Mouse (Mus musculus) cerebellum, adult 9-10 months (tissue): ENCODE measurements around the gene Mta2.
"Not testable (repeated sequence)": the region's sequence is repeated elsewhere in the genome, so short reads cannot be mapped to it uniquely, and the experiment has no call there.

Source experiments
- DNase-seq: peaks from one replicate; pipeline ENCODE4 v3.0.0; 2022

Gene Mta2

GRCm38 (mm10) chr19:8967893-8968292, 26.2 kb downstream of the Mta2 start:
- DNase-seq = no peak

GRCm38 (mm10) chr19:8972491-8972890, 30.8 kb downstream of the Mta2 start:
- not testable (repeated sequence) for DNase-seq

GRCm38 (mm10) chr19:8974638-8975037, 33.0 kb downstream of the Mta2 start:
- no peak for DNase-seq

GRCm38 (mm10) chr19:8975491-8975890, 33.8 kb downstream of the Mta2 start:
- DNase-seq = no peak

GRCm38 (mm10) chr19:8976535-8976934, 34.9 kb downstream of the Mta2 start:
- peak; percentile 53 for DNase-seq

- no peak for DNase-seq
Observed at GRCm38 (mm10) chr19:8980771-8981170, 39.1 kb downstream of the Mta2 start.

- DNase-seq = no peak
Observed at GRCm38 (mm10) chr19:8981450-8982168, 39.9 kb downstream of the Mta2 start.

- DNase-seq = no peak
Observed at GRCm38 (mm10) chr19:8982303-8983149, 40.9 kb downstream of the Mta2 start.

- no peak for DNase-seq
Observed at GRCm38 (mm10) chr19:8983150-8983650, 41.5 kb downstream of the Mta2 start.

- DNase-seq = no peak
Observed at GRCm38 (mm10) chr19:8984255-8984868, 42.7 kb downstream of the Mta2 start.

GRCm38 (mm10) chr19:8985891-8986290, 44.2 kb downstream of the Mta2 start:
- DNase-seq = no peak

- no peak for DNase-seq
Observed at GRCm38 (mm10) chr19:8987816-8988215, 46.1 kb downstream of the Mta2 start.

GRCm38 (mm10) chr19:8988346-8989065, 46.8 kb downstream of the Mta2 start:
- no peak for DNase-seq

- DNase-seq = no peak
Observed at GRCm38 (mm10) chr19:8989066-8989566, 47.4 kb downstream of the Mta2 start, which contains the start of gene Ahnak. Ahnak (plus strand) TSS chr19:8989284.

- no peak for DNase-seq
Observed at GRCm38 (mm10) chr19:8989567-8990431, 48.1 kb downstream of the Mta2 start.

GRCm38 (mm10) chr19:8990432-8991102, 48.9 kb downstream of the Mta2 start:
- DNase-seq = no peak

- no peak for DNase-seq
Observed at GRCm38 (mm10) chr19:8991245-8991870, 49.7 kb downstream of the Mta2 start.

- DNase-seq = no peak
Observed at GRCm38 (mm10) chr19:8991871-8992735, 50.4 kb downstream of the Mta2 start.
